Mouse (Mus musculus) ovary, adult 2 months (tissue): ENCODE data around the gene Mrps35. TPM values are rescaled to one million over a fixed set of nuclear protein-coding genes. Genes with fewer than 3 reads are reported as not detected.

Experiments used
- polyA plus RNA-seq: library from polyadenylated mRNA; depleted of rRNA; stranded (reverse); fragments of >200 nt; gene quantifications from 2 replicates; pipeline ENCODE4 v1.2.3, GENCODE M21; 2012; rRNA removed

Mrps35 gene
- 8.2 and 11.2 TPM in 2 replicates for polyA plus RNA-seq

GRCm38 (mm10) chr6:147042291-147043290, at the start of gene Mrps35:
Gene Mrps35, plus strand, starts transcription at chr6:147042764.

GRCm38 (mm10) chr6:147032303-147032925, 10.2 kb upstream of the Mrps35 start, which contains the start of gene Rep15:
Gene Rep15, plus strand, starts transcription at chr6:147032584.

GRCm38 (mm10) chr6:147086594-147087225, 44.1 kb downstream of the Mrps35 start, which contains the start of gene Mansc4:
Gene Mansc4, minus strand, starts transcription at chr6:147087032.

GRCm38 (mm10) chr6:147091136-147092120, 48.9 kb downstream of the Mrps35 start, which contains the start of gene Klhl42:
Gene Klhl42, plus strand, starts transcription at chr6:147091379.

Other genes with a start within 250 kb of the Mrps35 start
- gene Arntl2, start 246.7 kb upstream of the Mrps35 start, polyA plus RNA-seq = 4.1 and 13.3 TPM in 2 replicates
- gene Smco2, start 192.7 kb upstream of the Mrps35 start, polyA plus RNA-seq = 0.14 TPM in 1 of 2 replicates, not detected in the other
- gene Ppfibp1, start 154.3 kb upstream of the Mrps35 start, polyA plus RNA-seq = 16.5 and 24.0 TPM in 2 replicates
- not detected in 2 replicates for gene 1700034J05Rik, start 88.3 kb upstream of the Mrps35 start, polyA plus RNA-seq
- 0.13 and 0.35 TPM in 2 replicates for gene Rep15, start 10.2 kb upstream of the Mrps35 start, polyA plus RNA-seq
- 2.4 and 2.6 TPM in 2 replicates for gene Mansc4, start 44.3 kb downstream of the Mrps35 start, polyA plus RNA-seq
- 39.7 and 47.8 TPM in 2 replicates for gene Klhl42, start 48.6 kb downstream of the Mrps35 start, polyA plus RNA-seq
- 1.2 and 1.9 TPM in 2 replicates for gene Pthlh, start 221.4 kb downstream of the Mrps35 start, polyA plus RNA-seq